Mouse (Mus musculus) MEL (cell line): ENCODE measurements around the gene Ybx3.

Source experiments
- BHLHE40 ChIP-seq: IDR thresholded peaks from 2 replicates; pipeline ENCODE4 v1.6.1; 2012; ENCODE audit warnings: low read depth, mild to moderate bottlenecking, inconsistent platforms, low read length, improper control_type of control experiment, borderline replicate concordance
- CTCF ChIP-seq, 3 experiments: IDR thresholded peaks in 2 of 3; conservative IDR thresholded peaks in 1 of 3; 2 replicates each; pipeline ENCODE4 v1.5.1; 2011 to 2012; ENCODE audit warnings: low read length in 3 of 3, low read depth in 2 of 3, mild to moderate bottlenecking in 2 of 3, improper control_type of control experiment in 1 of 3, inconsistent platforms in 1 of 3, mixed read lengths in 1 of 3, moderate library complexity in 1 of 3; ENCODE audit not compliant: control insufficient read depth in 1 of 3, insufficient read depth in 1 of 3, poor library complexity in 1 of 3, severe bottlenecking in 1 of 3
- MAFK ChIP-seq: IDR thresholded peaks from 2 replicates; pipeline ENCODE4 v1.6.1; 2011; ENCODE audit warnings: low read depth, mild to moderate bottlenecking, low read length, improper control_type of control experiment, borderline replicate concordance
- POLR2A ChIP-seq, 2 experiments: IDR thresholded peaks; 2 replicates each; pipeline ENCODE4 v1.6.1; 2011 to 2012; ENCODE audit warnings: low read length in 2 of 2, mild to moderate bottlenecking in 2 of 2, control low read depth in 1 of 2, improper control_type of control experiment in 1 of 2, low read depth in 1 of 2, moderate library complexity in 1 of 2; ENCODE audit not compliant: control insufficient read depth in 1 of 2, insufficient read depth in 1 of 2, poor library complexity in 1 of 2
- USF1 ChIP-seq: IDR thresholded peaks from 2 replicates; pipeline ENCODE4 v1.6.1; 2014; ENCODE audit warnings: low read depth, mild to moderate bottlenecking, inconsistent platforms, low read length, improper control_type of control experiment, moderate library complexity

- TF ChIP-seq USF1 (peak; percentile 55; the same call in 1 of the 2 replicates), MAFK (no peak), CTCF (IDR thresholded peaks at IDR 0.05 in 2 of 3, conservative IDR thresholded peaks at IDR 0.05 in 1 of 3; ENCODE audit: control insufficient read depth in 1 of 3, insufficient read depth in 1 of 3, low read depth in 2 of 3, low read length in 3 of 3, poor library complexity in 1 of 3, severe bottlenecking in 1 of 3) (no peak), POLR2A (IDR thresholded peaks at IDR 0.05; ENCODE audit: control insufficient read depth in 1 of 2, insufficient read depth in 1 of 2, low read depth in 1 of 2, low read length in 2 of 2, poor library complexity in 1 of 2) (no peak), BHLHE40 (no peak)
Observed at GRCm38 (mm10) chr6:131404260-131404659, 16.0 kb upstream of the Ybx3 start.
